Mouse (Mus musculus) hindbrain, embryonic 16.5 days (tissue): ENCODE data around the gene Spryd3. TPM values are rescaled to one million over a fixed set of nuclear protein-coding genes. Genes with fewer than 3 reads are reported as not detected.
A peak's percentile ranks its signal among the peaks of the same experiment; 100 is the strongest.

Source experiments
- ATAC-seq: fragments of 200-750 bp; cut with Nextera tagmentation; 2 replicates; pipeline ENCODE4 v1.8.0; 2017; ENCODE audit warnings: moderate TSS enrichment, moderate library complexity
- H3K27ac ChIP-seq: fragments of 300-500 bp; sonication (generic); 2 replicates; pipeline ENCODE4 v1.5.1; 2014; ENCODE audit warnings: low read depth, mild to moderate bottlenecking, control low read depth, low read length, moderate library complexity
- H3K27me3 ChIP-seq: fragments of 300-500 bp; sonication (generic); replicated peaks from 2 replicates; pipeline ENCODE4 v1.6.1; 2014; ENCODE audit warnings: low read length; ENCODE audit not compliant: control insufficient read depth, insufficient read depth
- H3K36me3 ChIP-seq: fragments of 300-500 bp; sonication (generic); 2 replicates; pipeline ENCODE4 v1.6.1; 2014; ENCODE audit warnings: mild to moderate bottlenecking, low read length, moderate library complexity, mixed read lengths; ENCODE audit not compliant: control insufficient read depth, insufficient read depth
- H3K4me1 ChIP-seq: fragments of 300-500 bp; sonication (generic); 2 replicates; pipeline ENCODE4 v1.6.1; 2014; ENCODE audit warnings: low read depth, low read length; ENCODE audit not compliant: control insufficient read depth, insufficient read depth
- H3K4me2 ChIP-seq: fragments of 300-500 bp; sonication (generic); 2 replicates; pipeline ENCODE4 v1.6.1; 2014; ENCODE audit warnings: mild to moderate bottlenecking, low read length, control low read depth, moderate library complexity
- H3K4me3 ChIP-seq: fragments of 300-500 bp; sonication (generic); 2 replicates; pipeline ENCODE4 v1.5.1; 2014; ENCODE audit warnings: mild to moderate bottlenecking, low read length, control low read depth, moderate library complexity
- H3K9ac ChIP-seq: fragments of 300-500 bp; sonication (generic); 2 replicates; pipeline ENCODE4 v1.6.1; 2014; ENCODE audit warnings: low read depth, mild to moderate bottlenecking, control low read depth, low read length, moderate library complexity
- H3K9me3 ChIP-seq: fragments of 300-500 bp; sonication (generic); 2 replicates; pipeline ENCODE4 v1.6.1; 2014; ENCODE audit warnings: mild to moderate bottlenecking, low read length, moderate library complexity; ENCODE audit not compliant: control insufficient read depth
- WGBS: fragments of 180-500 bp; shearing (Covaris S2); extraction: QIAGEN DNeasy Blood & Tissue Kit; methylation state at CpG from one replicate; pipeline ENCODE4 v1.1.7; 2014; 5-methylcytosine and 5-hydroxymethylcytosine counted together
- polyA plus RNA-seq: library from polyadenylated mRNA; unstranded; fragments of >200 nt; fragmentation: Nextera tagmentation; extraction: Ambion mirVana; gene quantifications from 2 replicates; pipeline ENCODE4 v1.2.1, GENCODE M21; 2015

Spryd3 gene
- polyA plus RNA-seq, 1 experiment from 2014 or later = 108 TPM

- no peak for ATAC-seq
- no peak overlapping the region for H3K27ac ChIP-seq
- WGBS = 66% methylated on average over 11 of the region's 11 CpGs
- H3K4me1 ChIP-seq = peaks cover 25% of the 10 kb centered on the region
- 0 out of 2 replicates have a peak, but pooled peaks cover 6% of the 10 kb centered on the region for H3K36me3 ChIP-seq
- H3K4me2 ChIP-seq = no peak overlapping the region
- no peaks in the 10 kb centered on the region for H3K9me3 ChIP-seq
- no peak overlapping the region for H3K4me3 ChIP-seq
- H3K9ac ChIP-seq = no peak overlapping the region
- peaks cover 5% of the 10 kb centered on the region for H3K27me3 ChIP-seq
Observed at GRCm38 (mm10) chr15:102111495-102111829, 24.6 kb downstream of the Spryd3 start.

- 0 out of 2 replicates have a peak, but pooled peaks cover 4% of the 10 kb centered on the region for H3K36me3 ChIP-seq
- no peak overlapping the region for H3K4me3 ChIP-seq
- H3K9ac ChIP-seq = no peak overlapping the region
- ATAC-seq = no peak
- H3K4me2 ChIP-seq = no peak overlapping the region
- H3K27ac ChIP-seq = no peak overlapping the region
- H3K9me3 ChIP-seq = no peaks in the 10 kb centered on the region
- WGBS = 75% methylated on average over 28 of the region's 29 CpGs
- H3K27me3 ChIP-seq = peaks cover 8% of the 10 kb centered on the region
- H3K4me1 ChIP-seq = peaks cover 20% of the 10 kb centered on the region
Observed at GRCm38 (mm10) chr15:102110701-102111494, 25.1 kb downstream of the Spryd3 start.

GRCm38 (mm10) chr15:102110271-102110670 is 25.8 kb downstream of the Spryd3 start:
- Histone ChIP-seq H3K9ac (no peak overlapping the region), H3K4me2 (no peak overlapping the region), H3K27ac (no peak overlapping the region), H3K36me3 (no peaks in the 10 kb centered on the region), H3K27me3 (peaks cover 12% of the 10 kb centered on the region), H3K4me3 (no peak overlapping the region), H3K4me1 (peaks cover 22% of the 10 kb centered on the region), H3K9me3 (no peaks in the 10 kb centered on the region)
- ATAC-seq = no peak
- WGBS = 98% methylated on average over 7 of the region's 7 CpGs

GRCm38 (mm10) chr15:102108651-102109525 is 27.1 kb downstream of the Spryd3 start:
- H3K27me3 ChIP-seq = peaks cover 14% of the 10 kb centered on the region
- ATAC-seq = 0 out of 2 replicates have a peak, but pooled peaks have one; percentile 12
- H3K9ac ChIP-seq = 0 out of 2 replicates have a peak overlapping the region, but pooled peaks have one; percentile 14
- no peaks in the 10 kb centered on the region for H3K36me3 ChIP-seq
- H3K4me1 ChIP-seq = peaks cover 29% of the 10 kb centered on the region
- no peak overlapping the region for H3K4me2 ChIP-seq
- no peak overlapping the region for H3K4me3 ChIP-seq
- WGBS = 48% methylated on average over 18 of the region's 18 CpGs
- H3K9me3 ChIP-seq = no peaks in the 10 kb centered on the region
- H3K27ac ChIP-seq = no peak overlapping the region

GRCm38 (mm10) chr15:102107689-102108573 is 28.1 kb downstream of the Spryd3 start:
- H3K27me3 ChIP-seq = peaks cover 14% of the 10 kb centered on the region
- H3K4me1 ChIP-seq = peaks cover 38% of the 10 kb centered on the region
- no peak overlapping the region; the same call in 1 of the 2 replicates for H3K4me3 ChIP-seq
- 35% methylated on average over 13 of the region's 13 CpGs for WGBS
- no peak overlapping the region for H3K27ac ChIP-seq
- ATAC-seq = no peak
- no peak overlapping the region for H3K9ac ChIP-seq
- no peaks in the 10 kb centered on the region for H3K9me3 ChIP-seq
- peak overlapping the region; percentile 74 for H3K4me2 ChIP-seq
- no peaks in the 10 kb centered on the region for H3K36me3 ChIP-seq

GRCm38 (mm10) chr15:102106754-102107456 is 29.1 kb downstream of the Spryd3 start:
- peak; percentile 22 for ATAC-seq
- H3K4me3 ChIP-seq = peak overlapping the region; percentile 42
- 6% methylated on average over 38 of the region's 38 CpGs for WGBS
- no peak overlapping the region for H3K27ac ChIP-seq
- H3K4me2 ChIP-seq = peak overlapping the region; percentile 74
- no peaks in the 10 kb centered on the region for H3K9me3 ChIP-seq
- H3K27me3 ChIP-seq = peaks cover 14% of the 10 kb centered on the region
- peak overlapping the region; percentile 58 for H3K9ac ChIP-seq
- H3K4me1 ChIP-seq = peaks cover 46% of the 10 kb centered on the region
- H3K36me3 ChIP-seq = no peaks in the 10 kb centered on the region

GRCm38 (mm10) chr15:102105764-102106730 is 30.0 kb downstream of the Spryd3 start:
- Histone ChIP-seq H3K4me2 (peak overlapping the region; percentile 74), H3K36me3 (no peaks in the 10 kb centered on the region), H3K4me1 (peaks cover 52% of the 10 kb centered on the region), H3K27ac (no peak overlapping the region), H3K4me3 (peak overlapping the region; percentile 3; the same call in 1 of the 2 replicates), H3K9ac (no peak overlapping the region), H3K27me3 (peaks cover 14% of the 10 kb centered on the region), H3K9me3 (no peaks in the 10 kb centered on the region)
- ATAC-seq = no peak
- 28% methylated on average over 18 of the region's 18 CpGs for WGBS
